Mouse (Mus musculus) limb, embryonic 14.5 days (tissue): ENCODE measurements around the gene Slc25a31. TPM values are rescaled to one million over a fixed set of nuclear protein-coding genes. Genes with fewer than 3 reads are reported as not detected.
A peak's percentile ranks its signal among the peaks of the same experiment; 100 is the strongest.

ENCODE experiments used
- ATAC-seq: fragments of 200-750 bp; cut with Nextera tagmentation; 2 replicates; pipeline ENCODE4 v1.8.0; 2017; ENCODE audit warnings: low read depth, moderate number of reproducible peaks, moderate TSS enrichment; ENCODE audit not compliant: low FRiP score
- DNase-seq: peaks from one replicate; pipeline ENCODE4 v3.0.0-alpha.2; 2015; ENCODE audit warnings: low spot score
- H3K27ac ChIP-seq: fragments of 300-500 bp; sonication (generic); replicated peaks from 2 replicates; pipeline ENCODE4 v1.5.1; 2014; ENCODE audit warnings: low read depth, mild to moderate bottlenecking, low read length, moderate library complexity, mixed read lengths
- H3K27me3 ChIP-seq: fragments of 300-500 bp; sonication (generic); 2 replicates; pipeline ENCODE4 v1.6.1; 2014; ENCODE audit warnings: low read length, mixed read lengths; ENCODE audit not compliant: control insufficient read depth, insufficient read depth
- H3K36me3 ChIP-seq: fragments of 300-500 bp; sonication (generic); 2 replicates; pipeline ENCODE4 v1.6.1; 2014; ENCODE audit warnings: mild to moderate bottlenecking, low read length, moderate library complexity, mixed read lengths; ENCODE audit not compliant: control insufficient read depth, insufficient read depth
- H3K4me1 ChIP-seq: fragments of 300-500 bp; sonication (generic); 2 replicates; pipeline ENCODE4 v1.6.1; 2014; ENCODE audit warnings: antibody characterized with exemption, low read length, mixed read lengths; ENCODE audit not compliant: control insufficient read depth, insufficient read depth
- H3K4me2 ChIP-seq: fragments of 300-500 bp; sonication (generic); replicated peaks from 2 replicates; pipeline ENCODE4 v1.6.1; 2014; ENCODE audit warnings: low read depth, mild to moderate bottlenecking, low read length, moderate library complexity; ENCODE audit not compliant: severe bottlenecking
- H3K4me3 ChIP-seq: fragments of 300-500 bp; sonication (generic); replicated peaks from 2 replicates; pipeline ENCODE4 v1.5.1; 2014; ENCODE audit warnings: low read length
- H3K9ac ChIP-seq: fragments of 300-500 bp; sonication (generic); 2 replicates; pipeline ENCODE4 v1.6.1; 2014; ENCODE audit warnings: mild to moderate bottlenecking, low read depth, low read length, moderate library complexity; ENCODE audit not compliant: severe bottlenecking
- H3K9me3 ChIP-seq: fragments of 300-500 bp; sonication (generic); 2 replicates; pipeline ENCODE4 v1.6.1; 2016; ENCODE audit warnings: low read length; ENCODE audit not compliant: control insufficient read depth
- POLR2A ChIP-seq: fragments of 200-500 bp; IDR thresholded peaks from 2 replicates; pipeline ENCODE4 v1.8.0; 2012; ENCODE audit warnings: inconsistent platforms, mild to moderate bottlenecking, moderate library complexity, borderline replicate concordance; ENCODE audit not compliant: insufficient read depth, insufficient read length; ENCODE audit errors: extremely low read depth
- WGBS: fragments of 180-500 bp; shearing (Covaris S2); extraction: QIAGEN DNeasy Blood & Tissue Kit; methylation state at CpG from one replicate; pipeline ENCODE4 v1.1.7; 2014; 5-methylcytosine and 5-hydroxymethylcytosine counted together
- polyA plus RNA-seq, 2 experiments: library from polyadenylated mRNA; depleted of rRNA in 1 of 2; stranded (reverse) in 1 of 2; unstranded in 1 of 2; fragments of >200 nt; fragmentation: Nextera tagmentation in 1 of 2; extraction: Ambion mirVana in 1 of 2; gene quantifications; 2 replicates each; pipeline versions ENCODE4 v1.2.1 to v1.2.3; 2012 to 2014

Gene Slc25a31
- polyA plus RNA-seq, 2 experiments, result 0.28 to 0.41 TPM

DNA sequence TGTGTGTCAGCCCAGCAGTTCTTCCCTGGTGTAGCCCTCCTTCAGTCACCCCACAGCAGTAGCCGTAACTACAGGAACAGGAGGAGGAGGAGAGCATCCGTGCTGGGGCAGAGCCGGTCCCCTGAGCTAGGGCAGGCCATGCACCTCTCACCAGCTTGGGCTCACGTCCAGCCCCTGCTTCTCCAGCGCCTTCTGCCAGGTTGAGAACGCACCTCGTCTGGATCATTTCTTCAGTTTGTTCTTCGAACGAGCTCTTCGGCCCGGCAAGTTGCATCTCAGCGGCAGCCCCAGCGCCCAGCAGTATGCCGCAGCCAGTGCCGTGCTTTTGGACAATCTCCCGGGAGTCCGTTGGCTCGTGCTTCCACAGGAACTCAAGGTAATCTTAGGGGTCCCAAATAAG, 25.5 kb upstream of the Slc25a31 start:
- H3K4me1 ChIP-seq, result peaks cover 16% of the 10 kb centered on the region
- no peaks in the 10 kb centered on the region for H3K27me3 ChIP-seq

DNA sequence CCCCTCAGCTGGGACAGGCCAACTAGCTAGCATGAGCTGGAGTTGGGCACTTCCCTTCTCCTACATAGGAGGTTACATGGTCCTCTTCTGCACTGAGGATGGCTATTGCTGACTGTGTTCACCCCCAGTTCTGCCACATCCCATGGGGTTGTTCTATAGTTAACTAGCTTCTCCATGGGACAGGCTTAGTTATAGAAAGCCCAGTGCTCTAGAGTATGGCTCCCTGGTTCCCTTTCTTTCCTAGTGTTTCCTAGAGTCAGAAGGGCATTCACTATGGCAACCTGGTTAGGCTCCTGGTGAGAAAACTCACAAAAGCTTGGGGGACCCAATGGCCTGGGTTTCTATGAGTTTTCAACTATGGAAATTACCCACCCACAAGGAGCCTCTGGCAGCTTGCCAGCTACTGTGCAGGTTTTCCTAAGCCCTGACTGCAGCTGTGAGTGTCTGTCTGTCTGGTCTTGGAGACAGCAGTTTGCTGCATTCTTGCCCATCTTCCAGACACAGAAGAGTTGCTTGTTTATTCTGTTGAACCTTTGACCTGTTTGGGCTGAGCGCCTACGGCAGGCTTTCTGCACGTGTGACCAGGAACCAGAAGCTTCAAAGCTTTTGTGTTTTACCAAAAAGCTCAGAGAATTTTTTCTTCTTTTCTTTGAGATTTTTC, 22.7 kb upstream of the Slc25a31 start:
- Histone ChIP-seq H3K9me3 (no peaks in the 10 kb centered on the region), H3K9ac (no peak overlapping the region), H3K27ac (no peak overlapping the region), H3K27me3 (no peaks in the 10 kb centered on the region), H3K4me1 (peaks cover 16% of the 10 kb centered on the region), H3K4me3 (no peak overlapping the region), H3K36me3 (0 out of 2 replicates have a peak, but pooled peaks cover 3% of the 10 kb centered on the region), H3K4me2 (no peak overlapping the region)
- ATAC-seq (no peak; the same call in 1 of the 2 replicates), DNase-seq (peak; percentile 76)
- 21% methylated on average over 3 of the region's 3 CpGs for WGBS
- TF ChIP-seq POLR2A, result no peak

More for the DNA sequence above, 25.5 kb upstream of the Slc25a31 start:
- Histone ChIP-seq H3K4me3 (no peak overlapping the region), H3K9ac (no peak overlapping the region), H3K36me3 (0 out of 2 replicates have a peak, but pooled peaks cover 3% of the 10 kb centered on the region), H3K4me2 (no peak overlapping the region), H3K9me3 (no peaks in the 10 kb centered on the region), H3K27ac (no peak overlapping the region)
- WGBS, result 93% methylated on average over 17 of the region's 18 CpGs
- no peak for TF ChIP-seq POLR2A
- DNase-seq, result no peak
- ATAC-seq, result no peak

DNA sequence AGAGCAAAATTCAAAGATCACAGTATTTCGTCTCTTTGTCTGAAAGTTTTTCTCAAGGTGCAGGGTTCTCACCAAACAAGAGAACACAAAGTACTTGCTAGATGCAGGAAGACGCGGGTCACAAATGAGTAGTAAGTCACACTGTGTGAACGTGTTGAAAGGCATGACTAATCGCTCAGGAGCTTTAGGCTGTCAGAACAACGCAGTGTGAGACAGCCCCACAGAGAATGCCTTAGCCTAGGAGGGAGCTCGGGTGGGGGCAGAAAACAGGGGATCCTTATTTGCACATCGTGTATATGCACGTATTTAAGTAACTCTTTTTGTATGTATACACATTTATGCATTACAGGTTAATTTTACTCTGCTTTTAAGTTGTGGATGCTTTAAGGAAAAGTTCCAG, 21.8 kb upstream of the Slc25a31 start:
- Histone ChIP-seq H3K9ac (no peak overlapping the region), H3K4me3 (no peak overlapping the region), H3K27ac (no peak overlapping the region), H3K4me2 (no peak overlapping the region), H3K36me3 (peaks cover 3% of the 10 kb centered on the region; the same call in 1 of the 2 replicates), H3K4me1 (peaks cover 16% of the 10 kb centered on the region), H3K9me3 (no peaks in the 10 kb centered on the region), H3K27me3 (no peaks in the 10 kb centered on the region)
- TF ChIP-seq POLR2A, result no peak
- DNase-seq (no peak), ATAC-seq (no peak)
- WGBS, result 55% methylated on average over 9 of the region's 9 CpGs

- Histone ChIP-seq H3K27me3 (no peaks in the 10 kb centered on the region), H3K36me3 (peaks cover 3% of the 10 kb centered on the region; the same call in 1 of the 2 replicates)
- no peak for TF ChIP-seq POLR2A
These were observed 21.1 kb upstream of the Slc25a31 start for GRCm38 (mm10) chr3:40687588-40687987.

DNA sequence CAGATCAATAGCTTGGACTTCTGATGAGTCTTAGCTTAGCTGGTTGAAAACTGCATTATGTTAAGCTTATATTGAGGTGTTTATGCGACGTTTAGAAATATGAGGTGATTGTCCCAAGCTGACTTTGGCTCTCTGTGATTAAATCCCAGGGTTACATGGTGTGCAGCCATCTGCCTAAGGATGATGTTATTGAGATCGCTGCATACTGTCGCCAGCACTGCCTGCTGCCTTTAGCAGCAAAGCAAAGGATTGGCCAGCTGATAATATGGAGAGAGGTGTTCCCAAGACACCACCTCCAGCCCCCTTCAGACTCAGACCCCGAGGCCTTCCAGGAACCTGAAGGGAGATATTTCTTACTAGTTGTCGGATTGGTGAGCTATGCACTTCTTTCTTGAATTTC, 17.1 kb upstream of the Slc25a31 start:
- H3K27me3 ChIP-seq, result no peaks in the 10 kb centered on the region
- no peak for ATAC-seq
- H3K4me2 ChIP-seq, result no peak overlapping the region
- no peak overlapping the region for H3K4me3 ChIP-seq
- TF ChIP-seq POLR2A, result no peak
- no peak for DNase-seq
- H3K9me3 ChIP-seq, result no peaks in the 10 kb centered on the region
- 90% methylated on average over 6 of the region's 6 CpGs for WGBS
- no peak overlapping the region for H3K9ac ChIP-seq
- peaks cover 5% of the 10 kb centered on the region; the same call in 1 of the 2 replicates for H3K36me3 ChIP-seq
- H3K4me1 ChIP-seq, result 0 out of 2 replicates have a peak, but pooled peaks cover 6% of the 10 kb centered on the region
- no peak overlapping the region for H3K27ac ChIP-seq

More at GRCm38 (mm10) chr3:40687588-40687987, 21.1 kb upstream of the Slc25a31 start:
- H3K4me3 ChIP-seq, result no peak overlapping the region
- ATAC-seq (no peak), DNase-seq (no peak)
- no peak overlapping the region for H3K27ac ChIP-seq
- H3K9ac ChIP-seq, result no peak overlapping the region
- no peaks in the 10 kb centered on the region for H3K9me3 ChIP-seq
- no peak overlapping the region for H3K4me2 ChIP-seq
- H3K4me1 ChIP-seq, result peaks cover 16% of the 10 kb centered on the region
- 88% methylated on average over 3 of the region's 3 CpGs for WGBS

GRCm38 (mm10) chr3:40693435-40693834, 15.2 kb upstream of the Slc25a31 start:
- H3K9me3 ChIP-seq, result no peaks in the 10 kb centered on the region
- H3K4me3 ChIP-seq, result no peak overlapping the region
- ATAC-seq, result no peak
- no peak for DNase-seq
- WGBS, result 89% methylated on average over 10 of the region's 10 CpGs
- no peak overlapping the region for H3K4me2 ChIP-seq
- H3K27ac ChIP-seq, result no peak overlapping the region
- H3K4me1 ChIP-seq, result no peaks in the 10 kb centered on the region
- H3K9ac ChIP-seq, result no peak overlapping the region
- no peak for TF ChIP-seq POLR2A
- no peaks in the 10 kb centered on the region for H3K27me3 ChIP-seq
- peaks cover 10% of the 10 kb centered on the region; the same call in 1 of the 2 replicates for H3K36me3 ChIP-seq
